ENCODE assay signal across 16 mouse cellular contexts in genomic region chr16:23341254-23341653, GRCm38 (mm10).
"Had no signal": no experiment of that assay in that cellular context is flagged by ENCODE, and none has a peak within 500 bp of the region (broad histone marks: within the 10 kb centered on the region; RNA-seq: fewer than 3 reads in every experiment).

No protein-coding gene starts in this region.

- H3K9ac ChIP-seq: neural tube, embryonic 13.5 days; neural tube, embryonic 15.5 days; stomach, embryonic 15.5 days had no signal

- H3K27me3 ChIP-seq: neural tube, embryonic 13.5 days; neural tube, embryonic 15.5 days; stomach, embryonic 15.5 days had no signal

- H3K9me3 ChIP-seq: neural tube, embryonic 13.5 days; neural tube, embryonic 15.5 days; stomach, embryonic 15.5 days had no signal

- H3K36me3 ChIP-seq: stomach, embryonic 15.5 days had no signal

- DNase-seq: retina, postnatal 1 day; right cerebral cortex, adult 18-20 months; right cerebral cortex, postnatal 14 days; right cerebral cortex, postnatal 25 days; right cerebral cortex, postnatal 4 days; spleen, adult 18-20 months; thymus, adult 18-20 months; thymus, adult 2 months; thymus, postnatal 14 days; thymus, postnatal 25 days; thymus, postnatal 36 days; thymus, postnatal 4 days had no signal

- H3K27ac ChIP-seq: neural tube, embryonic 13.5 days; neural tube, embryonic 15.5 days; stomach, embryonic 15.5 days; stomach, postnatal 0 days had no signal

- H3K4me3 ChIP-seq: neural tube, embryonic 13.5 days; neural tube, embryonic 15.5 days; stomach, embryonic 15.5 days had no signal

- H3K4me1 ChIP-seq: neural tube, embryonic 13.5 days; neural tube, embryonic 15.5 days; stomach, embryonic 15.5 days had no signal

- H3K4me2 ChIP-seq: neural tube, embryonic 13.5 days; neural tube, embryonic 15.5 days; stomach, embryonic 15.5 days had no signal
